Mouse (Mus musculus): ENCODE measurements at regions not wholly inside any gene's neighbourhood (a gene's known extent, or its start where the extent isn't known, plus 50 kb on each side); places are given as distances from the start of the nearest gene placed in this dataset.

- no peak overlapping the region for H3K4me3 ChIP-seq (ENCODE audit: control insufficient read depth, low read depth, low read length)
- no peaks in the 10 kb centered on the region for H3K4me1 ChIP-seq (ENCODE audit: control insufficient read depth, insufficient read depth, low read length)
- TF ChIP-seq POLR2A (IDR thresholded peaks at IDR 0.05; ENCODE audit: control insufficient read depth, low read depth, low read length) (no peak), CTCF (IDR thresholded peaks at IDR 0.05; ENCODE audit: control insufficient read depth, insufficient read depth, insufficient replicate concordance, low read depth, low read length) (no peak)
- H3K27me3 ChIP-seq (ENCODE audit: control insufficient read depth, insufficient read depth, low read length): no peaks in the 10 kb centered on the region
- no peaks in the 10 kb centered on the region for H3K36me3 ChIP-seq (ENCODE audit: control insufficient read depth, insufficient read depth, low read length)
- no peak overlapping the region for H3K27ac ChIP-seq (ENCODE audit: control insufficient read depth, insufficient read depth, low read depth, low read length)
Measured at GRCm38 (mm10) chr5:38967010-38967409, 90.4 kb upstream of the Clnk start.

GRCm38 (mm10) chr5:38964445-38964844 lies 87.8 kb upstream of the Clnk start:
- Histone ChIP-seq H3K4me3 (ENCODE audit: control insufficient read depth, low read depth, low read length) (no peak overlapping the region), H3K36me3 (ENCODE audit: control insufficient read depth, insufficient read depth, low read length) (no peaks in the 10 kb centered on the region)

GRCm38 (mm10) chr5:38950520-38951288 lies 74.1 kb upstream of the Clnk start:
- Histone ChIP-seq H3K36me3 (ENCODE audit: control insufficient read depth, insufficient read depth, low read length) (no peaks in the 10 kb centered on the region), H3K4me3 (ENCODE audit: control insufficient read depth, low read depth, low read length) (no peak overlapping the region), H3K27me3 (ENCODE audit: control insufficient read depth, insufficient read depth, low read length) (no peaks in the 10 kb centered on the region), H3K27ac (ENCODE audit: control insufficient read depth, insufficient read depth, low read depth, low read length) (no peak overlapping the region), H3K4me1 (ENCODE audit: control insufficient read depth, insufficient read depth, low read length) (no peaks in the 10 kb centered on the region)
- TF ChIP-seq POLR2A (IDR thresholded peaks at IDR 0.05; ENCODE audit: control insufficient read depth, low read depth, low read length): no peak

More at GRCm38 (mm10) chr5:38964445-38964844, 87.8 kb upstream of the Clnk start:
- Histone ChIP-seq H3K27me3 (ENCODE audit: control insufficient read depth, insufficient read depth, low read length) (no peaks in the 10 kb centered on the region), H3K27ac (ENCODE audit: control insufficient read depth, insufficient read depth, low read depth, low read length) (no peak overlapping the region), H3K4me1 (ENCODE audit: control insufficient read depth, insufficient read depth, low read length) (no peaks in the 10 kb centered on the region)
- TF ChIP-seq CTCF (IDR thresholded peaks at IDR 0.05; ENCODE audit: control insufficient read depth, insufficient read depth, insufficient replicate concordance, low read depth, low read length) (no peak), POLR2A (IDR thresholded peaks at IDR 0.05; ENCODE audit: control insufficient read depth, low read depth, low read length) (no peak)

GRCm38 (mm10) chr5:38945903-38946686 lies 69.5 kb upstream of the Clnk start:
- no peak overlapping the region for H3K4me3 ChIP-seq (ENCODE audit: control insufficient read depth, low read depth, low read length)
- TF ChIP-seq CTCF (IDR thresholded peaks at IDR 0.05; ENCODE audit: control insufficient read depth, insufficient read depth, insufficient replicate concordance, low read depth, low read length): no peak
- no peak for TF ChIP-seq POLR2A (IDR thresholded peaks at IDR 0.05; ENCODE audit: control insufficient read depth, low read depth, low read length)

GRCm38 (mm10) chr5:38932382-38933079 lies 55.9 kb upstream of the Clnk start:
- TF ChIP-seq POLR2A (IDR thresholded peaks at IDR 0.05; ENCODE audit: control insufficient read depth, low read depth, low read length) (no peak), CTCF (IDR thresholded peaks at IDR 0.05; ENCODE audit: control insufficient read depth, insufficient read depth, insufficient replicate concordance, low read depth, low read length) (no peak)

More at GRCm38 (mm10) chr5:38945903-38946686, 69.5 kb upstream of the Clnk start:
- Histone ChIP-seq H3K27me3 (ENCODE audit: control insufficient read depth, insufficient read depth, low read length) (no peaks in the 10 kb centered on the region), H3K27ac (ENCODE audit: control insufficient read depth, insufficient read depth, low read depth, low read length) (no peak overlapping the region), H3K36me3 (ENCODE audit: control insufficient read depth, insufficient read depth, low read length) (no peaks in the 10 kb centered on the region), H3K4me1 (ENCODE audit: control insufficient read depth, insufficient read depth, low read length) (no peaks in the 10 kb centered on the region)

GRCm38 (mm10) chr5:38927051-38927450 lies 50.4 kb upstream of the Clnk start:
- TF ChIP-seq POLR2A (IDR thresholded peaks at IDR 0.05; ENCODE audit: control insufficient read depth, low read depth, low read length) (no peak), CTCF (IDR thresholded peaks at IDR 0.05; ENCODE audit: control insufficient read depth, insufficient read depth, insufficient replicate concordance, low read depth, low read length) (no peak)
- Histone ChIP-seq H3K4me3 (ENCODE audit: control insufficient read depth, low read depth, low read length) (no peak overlapping the region), H3K27ac (ENCODE audit: control insufficient read depth, insufficient read depth, low read depth, low read length) (no peak overlapping the region), H3K4me1 (ENCODE audit: control insufficient read depth, insufficient read depth, low read length) (no peaks in the 10 kb centered on the region), H3K36me3 (ENCODE audit: control insufficient read depth, insufficient read depth, low read length) (no peaks in the 10 kb centered on the region), H3K27me3 (ENCODE audit: control insufficient read depth, insufficient read depth, low read length) (no peaks in the 10 kb centered on the region)

More at GRCm38 (mm10) chr5:38932382-38933079, 55.9 kb upstream of the Clnk start:
- H3K4me1 ChIP-seq (ENCODE audit: control insufficient read depth, insufficient read depth, low read length): no peaks in the 10 kb centered on the region
- no peaks in the 10 kb centered on the region for H3K36me3 ChIP-seq (ENCODE audit: control insufficient read depth, insufficient read depth, low read length)
- H3K27me3 ChIP-seq (ENCODE audit: control insufficient read depth, insufficient read depth, low read length): no peaks in the 10 kb centered on the region
- H3K4me3 ChIP-seq (ENCODE audit: control insufficient read depth, low read depth, low read length): no peak overlapping the region
- no peak overlapping the region for H3K27ac ChIP-seq (ENCODE audit: control insufficient read depth, insufficient read depth, low read depth, low read length)
